Mouse (Mus musculus) heart, postnatal 14 days (tissue): ENCODE results near the gene I830077J02Rik. TPM values are rescaled to one million over a fixed set of nuclear protein-coding genes. Genes with fewer than 3 reads are reported as not detected.

Experiments used
- total RNA-seq, 2 experiments: library from RNA; stranded (reverse); gene quantifications; 2 replicates each; pipeline ENCODE4 v1.2.3; 2021

I830077J02Rik gene
- total RNA-seq, 2 experiments from 2014 or later, result 0.81 to 0.88 TPM

Other genes with a start within 250 kb of the I830077J02Rik start
- gene Ddx20, start 245.1 kb downstream of the I830077J02Rik start, total RNA-seq, result 10 to 100 TPM; 11.2 to 12.7 TPM
- 10 to 100 TPM; 35.5 to 37.7 TPM for gene Inka2, start 228.1 kb downstream of the I830077J02Rik start, total RNA-seq
- 100 to 1,000 TPM; 103 to 116 TPM for gene Rap1a, start 131.3 kb downstream of the I830077J02Rik start, total RNA-seq
- under 1 TPM in 1 of 2 experiments, not detected in 1; 0.24 TPM for gene Adora3, start 61.8 kb downstream of the I830077J02Rik start, total RNA-seq
- under 1 TPM in 1 of 2 experiments, not detected in 1; 0.24 TPM for gene Tmigd3, start 61.8 kb downstream of the I830077J02Rik start, total RNA-seq
- gene Wdr77, start 26.7 kb upstream of the I830077J02Rik start, total RNA-seq, result 10 to 100 TPM; 38.9 to 47.3 TPM
- 1,000 to 10,000 TPM; 1,017 to 1,034 TPM for gene Atp5f1, start 27.4 kb upstream of the I830077J02Rik start, total RNA-seq
- gene Ovgp1, start 41.0 kb upstream of the I830077J02Rik start, total RNA-seq, result under 1 TPM; 0.38 to 0.56 TPM
- gene Pifo, start 82.0 kb upstream of the I830077J02Rik start, total RNA-seq, result under 1 TPM in 1 of 2 experiments, not detected in 1; 0.31 TPM
- not detected for gene Chil5, start 100.2 kb upstream of the I830077J02Rik start, total RNA-seq
- not detected for gene Chia1, start 180.6 kb upstream of the I830077J02Rik start, total RNA-seq
- under 1 TPM in 1 of 2 experiments, not detected in 1; 0.51 TPM for gene Chil3, start 234.9 kb upstream of the I830077J02Rik start, total RNA-seq